Mouse (Mus musculus) frontal cortex, adult 2 months (tissue): ENCODE results near the gene Pdzd7. TPM values are rescaled to one million over a fixed set of nuclear protein-coding genes. Genes with fewer than 3 reads are reported as not detected.

Experiments
- DNase-seq, 2 experiments: peaks; one replicate each; pipeline ENCODE4 v3.0.0; 2022; ENCODE audit warnings: low spot score in 1 of 2; ENCODE audit errors: extremely low spot score in 1 of 2
- polyA plus RNA-seq: library from polyadenylated mRNA; depleted of rRNA; stranded (reverse); fragments of >200 nt; gene quantifications from 2 replicates; pipeline ENCODE4 v1.2.3, GENCODE M21; 2012

The Pdzd7 gene
- polyA plus RNA-seq, 1 experiment = 7.6 TPM

DNA sequence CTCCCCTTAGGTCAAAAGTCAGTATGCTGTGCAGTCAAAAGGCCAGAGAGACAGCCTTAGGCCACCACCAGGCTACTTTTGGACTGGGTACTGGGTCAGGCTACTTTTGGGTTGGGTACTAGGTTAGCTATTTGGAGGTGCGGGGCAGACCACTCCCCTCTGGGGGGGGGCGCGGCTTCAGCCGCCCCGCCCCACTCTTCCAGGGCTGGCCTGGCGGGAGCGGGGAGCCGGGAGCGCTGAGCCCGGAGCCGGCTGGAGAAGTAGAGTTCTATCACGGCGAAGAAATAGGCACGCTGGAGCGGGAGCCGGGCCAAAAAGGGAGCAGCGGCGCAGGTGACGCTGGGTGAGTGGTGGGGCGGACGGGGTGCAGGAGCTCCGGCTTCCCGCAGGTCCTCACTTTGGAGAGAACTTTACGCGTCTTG, 30.5 kb downstream of the Pdzd7 start:
- no peak for DNase-seq

- DNase-seq = no peak
Measured at GRCm38 (mm10) chr19:45014335-45014971, 31.1 kb downstream of the Pdzd7 start, which contains the start of gene Lzts2. Gene Lzts2 (plus strand): TSS chr19:45014414.

- peak in 1 of 2 experiments; percentile 51 for DNase-seq
Measured at GRCm38 (mm10) chr19:45013581-45014225, 31.8 kb downstream of the Pdzd7 start.

GRCm38 (mm10) chr19:45012636-45013035, 32.9 kb downstream of the Pdzd7 start:
- DNase-seq = peak in 1 of 2 experiments; percentile 58

DNA sequence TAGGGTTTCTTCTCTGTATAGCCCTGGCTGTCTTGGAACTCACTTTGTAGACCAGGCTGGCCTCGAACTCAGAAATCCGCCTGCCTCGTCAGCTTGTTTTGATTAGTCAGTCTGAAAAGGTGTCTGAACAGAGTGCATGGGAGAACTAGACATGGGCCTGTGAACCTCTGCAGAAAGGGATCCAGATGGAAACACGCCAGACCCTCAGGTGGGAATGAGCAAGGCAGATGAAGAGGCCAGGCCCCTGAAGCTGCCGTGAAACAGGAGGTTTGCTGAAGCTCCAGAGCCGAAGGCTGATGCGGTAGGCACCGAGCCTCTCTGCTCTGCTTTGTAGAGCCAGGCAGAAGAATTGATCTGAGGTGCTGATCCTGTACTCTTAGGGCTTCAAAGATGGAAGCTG, 33.3 kb downstream of the Pdzd7 start:
- no peak for DNase-seq

GRCm38 (mm10) chr19:45010646-45011045, 34.9 kb downstream of the Pdzd7 start:
- no peak for DNase-seq

DNA sequence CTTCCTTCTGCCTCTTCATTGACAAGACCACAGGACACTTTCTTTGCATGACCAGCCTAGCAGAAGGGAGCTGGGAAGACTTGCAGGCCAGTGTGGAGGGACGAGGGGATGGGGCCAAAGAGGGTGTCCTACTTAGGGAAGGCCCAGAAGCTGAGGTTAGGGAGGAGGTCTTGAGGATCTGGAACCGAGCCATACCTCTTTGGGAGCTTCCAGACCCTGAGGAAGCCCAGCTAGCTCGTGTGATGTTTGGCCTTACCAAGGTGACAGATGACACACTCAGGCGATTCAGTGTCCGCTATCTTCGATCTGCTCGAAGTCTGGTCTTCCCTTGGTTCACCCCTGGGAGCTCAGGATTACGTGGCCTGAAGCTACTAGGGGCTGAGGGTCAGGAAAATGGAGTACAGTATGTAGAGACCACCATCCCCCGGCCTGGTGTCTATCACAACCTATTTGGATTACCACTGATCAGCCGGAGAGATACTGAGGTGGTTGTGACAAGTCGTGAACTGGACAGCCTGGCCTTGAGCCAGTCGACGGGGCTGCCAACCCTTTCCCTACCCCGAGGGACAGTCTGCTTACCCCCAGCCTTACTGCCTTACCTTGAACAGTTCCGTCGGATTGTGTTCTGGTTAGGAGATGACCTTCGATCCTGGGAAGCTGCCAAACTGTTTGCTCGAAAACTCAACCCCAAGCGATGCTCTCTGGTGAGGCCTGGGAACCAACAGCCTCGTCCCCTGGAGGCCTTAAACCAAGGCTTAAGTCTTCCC, 37.9 kb downstream of the Pdzd7 start:
- DNase-seq = no peak

DNA sequence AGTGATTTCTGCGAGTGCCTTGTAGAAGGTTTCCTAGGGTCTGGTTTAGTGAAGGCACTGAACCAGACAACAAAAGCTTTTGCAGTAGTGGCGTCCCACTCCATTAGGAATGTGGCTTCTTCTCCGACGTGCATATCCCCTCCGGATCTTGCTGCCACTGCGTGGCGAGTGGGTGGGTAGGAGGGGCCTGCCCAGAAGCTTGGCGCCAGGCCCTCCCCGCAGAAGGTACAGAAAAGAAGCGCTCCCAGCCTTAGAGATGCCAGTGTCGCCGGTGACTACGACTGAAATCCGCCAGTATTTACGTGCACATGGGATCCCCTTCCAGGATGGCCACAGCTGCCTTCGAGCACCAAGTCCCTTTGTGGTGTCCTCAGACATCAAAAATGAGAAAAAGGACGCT, 38.5 kb downstream of the Pdzd7 start:
- no peak for DNase-seq

GRCm38 (mm10) chr19:45005957-45006712, 39.4 kb downstream of the Pdzd7 start, which contains the start of gene Mrpl43:
Gene Mrpl43 (minus strand): TSS chr19:45006442.
- DNase-seq = peak; percentile 93 to 97

DNA sequence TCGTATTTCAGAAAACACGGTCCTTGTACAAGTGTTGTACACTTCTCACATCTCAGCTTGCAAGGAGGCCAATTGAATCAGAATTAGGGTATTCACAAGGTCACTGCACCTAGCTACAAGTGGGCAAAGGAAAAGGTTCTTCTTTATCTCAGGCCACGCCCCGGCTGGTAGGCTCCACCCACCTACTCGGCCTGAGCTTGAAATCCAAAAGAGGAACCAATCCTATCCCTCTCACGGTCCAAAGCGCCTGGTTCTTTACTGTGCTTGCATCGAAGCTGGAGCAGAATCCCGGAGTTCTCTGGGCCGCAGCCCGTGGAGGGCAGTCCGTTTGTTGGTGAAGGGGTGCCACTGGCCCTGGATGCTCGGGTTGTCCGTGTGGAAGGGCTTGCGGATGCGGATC, 40.1 kb downstream of the Pdzd7 start, which contains the start of gene Twnk:
Gene Twnk, plus strand, starts transcription at position 220 of the 400 bp plus-strand sequence.
- no peak for DNase-seq

- no peak for DNase-seq
Measured at GRCm38 (mm10) chr19:45003740-45004516, 41.6 kb downstream of the Pdzd7 start.

GRCm38 (mm10) chr19:45002301-45002700, 43.2 kb downstream of the Pdzd7 start:
- no peak for DNase-seq

- DNase-seq = no peak
Measured at GRCm38 (mm10) chr19:44999647-45000046, 45.9 kb downstream of the Pdzd7 start.

DNA sequence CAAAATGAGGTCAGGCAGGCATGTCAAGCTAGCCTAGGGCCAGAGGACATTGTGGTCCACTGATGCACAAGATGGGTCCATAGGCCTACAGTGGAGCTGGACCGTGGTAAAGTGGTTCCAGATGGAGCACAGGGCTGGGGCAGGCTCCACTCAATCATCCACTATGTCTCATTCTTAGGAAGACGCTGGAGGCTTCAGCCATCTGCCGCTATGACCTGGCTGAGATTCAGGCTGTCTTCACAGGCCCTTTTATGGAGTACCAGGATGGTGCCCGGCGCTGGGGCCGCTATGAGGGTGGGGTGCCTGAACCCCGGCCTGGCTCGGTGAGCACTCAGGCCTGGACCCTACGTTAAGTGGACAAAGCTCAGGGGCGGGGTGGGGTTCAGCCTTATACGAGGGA, 47.7 kb downstream of the Pdzd7 start:
- DNase-seq = no peak

GRCm38 (mm10) chr19:44992712-44993111, 52.8 kb downstream of the Pdzd7 start:
- DNase-seq = no peak

GRCm38 (mm10) chr19:44992246-44992645, 53.3 kb downstream of the Pdzd7 start:
- DNase-seq = no peak

DNA sequence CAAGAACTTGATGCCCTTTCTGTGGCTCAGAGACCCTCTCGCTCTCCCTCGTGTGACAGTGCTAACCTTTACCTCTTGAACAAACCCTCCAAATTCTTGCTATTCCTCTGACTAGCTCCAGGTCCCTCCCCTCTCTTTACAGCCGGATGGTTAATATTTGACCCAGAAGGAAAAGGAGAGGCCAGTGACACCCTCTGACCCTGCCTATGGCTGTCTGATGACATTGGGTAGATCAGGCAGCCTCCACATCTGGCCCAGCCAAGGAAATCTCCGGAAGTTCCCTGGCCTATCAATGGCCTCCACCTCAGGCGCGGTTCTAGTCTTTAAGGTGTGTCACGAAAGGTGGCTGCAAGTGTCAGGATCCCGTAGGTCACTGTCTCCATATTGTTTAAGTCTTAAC, 54.5 kb downstream of the Pdzd7 start:
- no peak for DNase-seq

DNA sequence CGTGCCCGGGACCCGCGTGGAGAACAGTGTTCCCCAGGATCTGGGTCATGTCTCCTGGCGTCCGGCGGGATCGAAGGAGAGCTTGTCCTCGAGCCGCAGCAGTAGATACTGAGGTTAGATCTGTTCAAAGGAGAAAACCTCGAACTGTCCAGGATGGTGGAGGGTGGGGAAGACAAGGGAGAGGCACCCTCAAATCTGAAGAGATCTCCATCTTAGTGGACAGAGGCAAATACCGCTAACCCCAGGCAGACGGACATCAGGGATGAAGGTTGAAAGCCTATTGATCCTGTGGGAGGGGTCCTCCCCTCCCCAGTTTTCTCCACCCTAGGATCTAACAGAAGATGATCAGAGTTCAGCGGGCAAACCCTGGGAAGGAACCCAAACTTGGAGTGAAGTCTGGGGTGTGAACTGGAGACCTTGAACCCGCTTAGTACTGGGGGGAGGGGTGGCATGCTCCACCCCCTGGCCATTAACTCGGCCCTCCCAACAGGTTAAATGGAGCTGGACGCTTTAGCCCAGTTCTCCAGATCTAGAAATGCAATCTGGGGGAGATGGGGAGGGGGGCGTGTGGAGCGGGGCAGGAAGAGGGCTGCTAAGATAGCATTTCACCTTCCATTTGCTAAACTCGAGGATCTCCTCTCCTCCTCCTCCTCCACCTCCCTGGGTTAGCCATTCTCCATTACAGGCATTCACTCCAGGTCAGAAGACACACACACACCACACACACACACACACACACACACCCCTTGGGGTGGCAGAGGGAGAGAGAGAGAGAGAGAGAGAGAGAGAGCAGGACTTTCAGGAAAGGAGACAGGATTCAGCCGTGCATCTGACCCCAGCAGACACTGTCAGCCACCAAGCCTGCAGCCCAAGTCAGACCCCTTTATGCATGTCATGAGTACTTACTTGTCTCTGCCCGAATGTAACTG, 55.7 kb downstream of the Pdzd7 start:
- no peak for DNase-seq
